Mouse (Mus musculus) thymus, adult 2 months (tissue): ENCODE measurements around the gene Adgre4.

Experiments
- CTCF ChIP-seq: fragments of 200-500 bp; IDR thresholded peaks from 2 replicates; pipeline ENCODE4 v1.5.1; 2012; ENCODE audit warnings: mild to moderate bottlenecking, control low read depth, low read length, moderate library complexity, borderline replicate concordance; ENCODE audit not compliant: control insufficient read depth, poor library complexity, insufficient read depth; ENCODE audit errors: extremely low read depth
- POLR2A ChIP-seq: fragments of 200-500 bp; IDR thresholded peaks from 2 replicates; pipeline ENCODE4 v1.6.1; 2012; ENCODE audit warnings: mild to moderate bottlenecking, low read length, control low read depth, moderate library complexity; ENCODE audit not compliant: control insufficient read depth, poor library complexity, insufficient read depth; ENCODE audit errors: extremely low read depth

- TF ChIP-seq CTCF (no peak), POLR2A (no peak)
Measured at GRCm38 (mm10) chr17:55813642-55814041, 63.9 kb downstream of the Adgre4 start.
